Mouse (Mus musculus) effector memory CD4-positive, alpha-beta T cell, adult 7 months (primary cell): ENCODE data around the gene 4933421I07Rik. TPM values are rescaled to one million over a fixed set of nuclear protein-coding genes. Genes with fewer than 3 reads are reported as not detected.

Source experiments
- polyA plus RNA-seq: library from polyadenylated mRNA; unstranded; fragments of 100-300 nt; shearing (Covaris generic); gene quantifications from one replicate; pipeline ENCODE4 v1.2.1, GENCODE M21; 2017

The 4933421I07Rik gene
- polyA plus RNA-seq = 0.33 TPM

DNA sequence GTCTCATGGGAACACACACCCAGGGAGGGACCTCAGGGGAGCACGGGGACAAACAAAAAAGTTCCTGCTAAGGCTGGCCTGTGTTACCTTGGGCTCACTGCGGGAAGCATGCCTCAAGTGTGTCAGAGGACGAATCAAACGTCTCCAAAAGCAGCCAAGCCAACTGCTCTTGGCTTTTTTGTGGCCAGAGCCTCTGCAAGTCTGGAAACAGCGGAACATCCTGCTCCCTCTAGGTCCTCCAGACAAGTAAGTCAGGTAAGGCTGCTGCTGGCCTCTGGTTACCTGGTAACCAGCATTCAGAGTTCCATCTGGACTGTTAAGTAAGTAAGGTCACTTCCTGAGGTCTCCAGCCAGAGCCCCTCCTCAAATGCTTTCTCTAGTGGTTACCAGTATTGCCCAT, at the start of gene 4933421I07Rik:
4933421I07Rik (minus strand) TSS at position 271 of the 400 bp plus-strand sequence.

Other genes starting within 250 kb of the 4933421I07Rik start
- gene Vmn2r61, start 188.1 kb downstream of the 4933421I07Rik start, polyA plus RNA-seq = not detected
- 13.4 TPM for gene Zfp141, start 57.6 kb upstream of the 4933421I07Rik start, polyA plus RNA-seq
- not detected for gene Gm21028, start 130.5 kb upstream of the 4933421I07Rik start, polyA plus RNA-seq
- not detected for gene Zfp977, start 144.4 kb upstream of the 4933421I07Rik start, polyA plus RNA-seq
- gene Zfp976, start 194.5 kb upstream of the 4933421I07Rik start, polyA plus RNA-seq = 0.93 TPM
- gene Zfp975, start 244.6 kb upstream of the 4933421I07Rik start, polyA plus RNA-seq = 0.90 TPM